Mouse (Mus musculus) neural tube, embryonic 12.5 days (tissue): ENCODE measurements around the gene Slc35f5. TPM values are rescaled to one million over a fixed set of nuclear protein-coding genes. Genes with fewer than 3 reads are reported as not detected.

Source experiments
- ATAC-seq: fragments of 200-750 bp; cut with Nextera tagmentation; 2 replicates; pipeline ENCODE4 v1.8.0; 2017; ENCODE audit warnings: low read depth, mild to moderate bottlenecking, moderate TSS enrichment, moderate library complexity; ENCODE audit not compliant: low FRiP score
- H3K27ac ChIP-seq: fragments of 300-500 bp; sonication (generic); 2 replicates; pipeline ENCODE4 v1.5.1; 2016
- H3K27me3 ChIP-seq: fragments of 300-500 bp; sonication (generic); replicated peaks from 2 replicates; pipeline ENCODE4 v1.6.1; 2016; ENCODE audit warnings: mild to moderate bottlenecking
- H3K36me3 ChIP-seq: fragments of 300-500 bp; sonication (generic); 2 replicates; pipeline ENCODE4 v1.6.1; 2016; ENCODE audit warnings: mild to moderate bottlenecking
- H3K4me1 ChIP-seq: fragments of 300-500 bp; sonication (generic); 2 replicates; pipeline ENCODE4 v1.6.1; 2016
- H3K4me2 ChIP-seq: fragments of 300-500 bp; sonication (generic); replicated peaks from 2 replicates; pipeline ENCODE4 v1.6.1; 2016; ENCODE audit warnings: mild to moderate bottlenecking
- H3K4me3 ChIP-seq: fragments of 300-500 bp; sonication (generic); 2 replicates; pipeline ENCODE4 v1.5.1; 2016
- H3K9ac ChIP-seq: fragments of 300-500 bp; sonication (generic); 2 replicates; pipeline ENCODE4 v1.6.1; 2016; ENCODE audit warnings: mild to moderate bottlenecking
- H3K9me3 ChIP-seq: fragments of 300-500 bp; sonication (generic); 2 replicates; pipeline ENCODE4 v1.6.1; 2016; ENCODE audit warnings: mild to moderate bottlenecking
- WGBS: fragments of 180-500 bp; shearing (Covaris S2); methylation state at CpG from one replicate; pipeline ENCODE4 v1.1.7; 2016; 5-methylcytosine and 5-hydroxymethylcytosine counted together
- polyA plus RNA-seq: library from polyadenylated mRNA; unstranded; fragments of >200 nt; fragmentation: Nextera tagmentation; extraction: Ambion mirVana; gene quantifications from 2 replicates; pipeline ENCODE4 v1.2.1, GENCODE M21; 2016

The Slc35f5 gene
- polyA plus RNA-seq, 1 experiment from 2014 or later = 28.3 TPM

DNA sequence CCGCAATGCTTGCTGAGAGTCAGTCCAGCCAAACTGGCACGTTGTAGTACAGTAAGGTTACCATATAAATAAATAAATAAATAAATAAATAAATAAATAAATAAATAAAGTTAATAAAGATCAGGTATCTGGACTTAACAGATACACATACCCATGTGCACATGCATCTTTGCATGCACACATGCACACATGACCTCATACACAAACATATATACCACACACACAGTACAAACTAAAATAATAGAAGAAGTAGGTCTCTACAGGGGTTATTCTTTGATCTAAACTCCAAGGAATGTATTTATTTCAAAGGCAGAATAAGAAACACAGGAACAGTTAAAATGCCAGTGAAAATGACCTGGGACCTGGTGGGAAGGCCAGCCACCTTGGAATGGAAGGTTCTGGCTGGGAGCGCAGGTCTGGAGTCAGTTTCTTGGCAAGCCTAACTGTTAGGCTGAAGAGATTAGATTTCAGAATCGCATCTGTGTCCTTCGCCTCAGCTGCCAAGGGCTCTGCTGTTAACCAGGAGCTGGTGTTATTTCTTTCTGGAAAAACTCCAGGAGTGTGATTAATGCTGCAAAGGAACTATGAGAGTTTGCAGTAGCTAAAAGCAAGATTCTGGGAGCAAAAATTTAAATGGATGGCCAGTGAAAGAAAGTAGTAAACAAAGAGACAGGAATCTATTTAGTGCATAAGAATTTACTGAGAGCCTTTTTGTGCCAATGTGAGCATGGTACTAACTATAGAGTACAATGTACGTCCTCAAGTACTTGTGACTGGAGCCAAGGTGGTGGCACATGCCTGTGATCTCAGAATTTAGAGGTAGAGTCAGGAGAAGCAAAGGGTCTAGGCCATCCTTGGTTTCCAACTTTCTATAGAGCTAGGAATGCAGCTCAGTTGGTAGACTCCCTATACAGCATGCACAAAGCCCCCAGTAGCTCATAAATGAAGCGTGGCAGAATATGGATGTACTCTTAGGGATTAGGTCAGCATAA lies 18.1 kb upstream of the Slc35f5 start:
- Histone ChIP-seq H3K4me3 (no peak overlapping the region), H3K27ac (no peak overlapping the region), H3K4me2 (no peak overlapping the region), H3K9me3 (no peaks in the 10 kb centered on the region), H3K36me3 (no peaks in the 10 kb centered on the region), H3K4me1 (no peaks in the 10 kb centered on the region), H3K27me3 (no peaks in the 10 kb centered on the region), H3K9ac (no peak overlapping the region)
- 91% methylated on average over 7 of the region's 7 CpGs for WGBS
- ATAC-seq = no peak

DNA sequence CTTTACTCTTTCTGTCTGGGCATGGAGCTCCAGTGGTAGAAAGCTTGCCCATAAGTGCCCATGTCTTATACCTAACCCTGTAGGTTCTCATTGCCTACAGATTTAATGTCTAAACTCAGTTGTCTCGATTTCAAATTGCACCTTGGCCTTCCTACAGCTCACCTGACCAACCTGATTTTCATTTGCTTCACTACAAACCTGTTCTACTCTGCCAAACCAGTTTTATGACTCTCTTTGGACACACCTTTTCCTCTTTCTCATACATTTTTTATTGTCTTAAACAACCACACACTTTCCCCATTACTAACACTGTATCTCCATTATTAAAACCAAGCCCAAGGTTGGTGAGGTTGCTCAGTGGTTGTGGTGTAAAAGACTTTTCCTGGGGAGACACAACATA lies 10.5 kb upstream of the Slc35f5 start:
- ATAC-seq = no peak
- H3K36me3 ChIP-seq = no peaks in the 10 kb centered on the region
- 65% methylated on average over 1 of the region's 1 CpGs for WGBS
- H3K27ac ChIP-seq = no peak overlapping the region
- no peaks in the 10 kb centered on the region for H3K4me1 ChIP-seq
- H3K4me2 ChIP-seq = no peak overlapping the region
- no peak overlapping the region for H3K4me3 ChIP-seq
- H3K27me3 ChIP-seq = no peaks in the 10 kb centered on the region
- H3K9ac ChIP-seq = no peak overlapping the region
- H3K9me3 ChIP-seq = no peaks in the 10 kb centered on the region

DNA sequence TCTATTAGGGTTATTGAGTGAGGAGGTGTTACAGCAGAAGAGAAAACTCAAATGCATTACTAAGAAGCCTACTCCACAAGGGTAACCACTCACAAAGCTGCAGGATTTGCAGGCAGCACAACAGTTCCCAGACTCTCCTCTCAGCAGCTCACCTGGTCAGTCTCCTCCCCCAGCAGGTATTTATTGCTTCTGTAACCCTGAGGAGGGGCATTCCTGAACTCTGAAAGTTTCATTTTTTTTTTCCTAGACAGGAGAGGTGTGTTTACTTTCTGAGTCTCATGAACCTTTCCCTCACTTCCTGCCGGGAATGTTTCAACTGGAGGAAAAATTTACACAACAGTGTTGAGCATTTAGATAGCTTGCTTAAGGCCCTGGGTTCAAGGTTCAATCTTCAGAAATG lies 10.0 kb upstream of the Slc35f5 start:
- Histone ChIP-seq H3K4me3 (no peak overlapping the region), H3K4me1 (no peaks in the 10 kb centered on the region), H3K27me3 (no peaks in the 10 kb centered on the region), H3K9ac (no peak overlapping the region), H3K9me3 (no peaks in the 10 kb centered on the region), H3K27ac (no peak overlapping the region), H3K36me3 (no peaks in the 10 kb centered on the region), H3K4me2 (no peak overlapping the region)
- no peak for ATAC-seq
- WGBS = 84% methylated on average over 1 of the region's 1 CpGs

DNA sequence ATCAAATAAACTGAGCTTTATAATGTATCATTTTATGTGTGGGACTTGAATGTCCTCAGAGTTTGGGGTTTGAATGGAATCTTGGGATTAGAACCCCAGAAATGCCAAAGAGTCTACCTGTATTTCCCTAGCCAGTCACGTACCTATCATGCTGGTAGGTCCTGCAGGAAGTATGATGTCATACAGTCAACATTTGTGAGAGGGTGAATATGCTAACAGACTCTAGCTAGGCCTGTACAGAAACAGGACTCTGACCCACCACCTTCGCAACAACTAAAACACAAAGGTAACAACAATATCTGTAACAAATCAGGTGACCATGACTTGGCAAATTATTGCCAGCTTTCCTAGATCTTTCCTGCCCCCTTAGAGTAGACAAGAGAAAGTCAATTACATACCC lies 8.8 kb upstream of the Slc35f5 start:
- H3K27ac ChIP-seq = no peak overlapping the region
- H3K9me3 ChIP-seq = no peaks in the 10 kb centered on the region
- WGBS = 90% methylated on average over 2 of the region's 2 CpGs
- H3K4me1 ChIP-seq = no peaks in the 10 kb centered on the region
- ATAC-seq = no peak
- H3K27me3 ChIP-seq = no peaks in the 10 kb centered on the region
- H3K9ac ChIP-seq = no peak overlapping the region
- H3K4me3 ChIP-seq = no peak overlapping the region
- H3K36me3 ChIP-seq = no peaks in the 10 kb centered on the region
- H3K4me2 ChIP-seq = no peak overlapping the region

DNA sequence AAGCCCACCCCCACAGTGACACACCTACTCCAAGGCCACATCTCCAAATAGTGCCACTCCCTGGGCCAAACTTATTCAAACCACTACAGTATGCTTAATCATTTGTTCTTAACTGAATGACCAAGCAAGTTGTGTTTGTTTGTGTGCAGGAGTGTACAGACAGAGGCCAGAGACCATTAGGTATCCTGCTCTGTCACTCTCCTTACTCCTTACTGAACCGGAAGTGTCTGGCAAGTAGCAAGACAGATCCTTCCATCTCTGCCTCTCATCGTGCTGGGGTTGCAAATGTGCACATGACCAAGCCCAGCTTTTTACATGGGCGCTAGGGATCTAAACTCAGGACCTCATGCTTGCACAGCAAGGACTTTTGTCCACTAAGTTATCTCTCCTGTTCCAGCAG lies 1.1 kb upstream of the Slc35f5 start:
- peaks cover 7% of the 10 kb centered on the region; the same call in 1 of the 2 replicates for H3K4me1 ChIP-seq
- ATAC-seq = no peak
- 0 out of 2 replicates have a peak overlapping the region, but pooled peaks have one; percentile 76 for H3K4me2 ChIP-seq
- no peak overlapping the region for H3K9ac ChIP-seq
- 83% methylated on average over 3 of the region's 3 CpGs for WGBS
- no peak overlapping the region for H3K4me3 ChIP-seq
- H3K27ac ChIP-seq = no peak overlapping the region
- H3K27me3 ChIP-seq = no peaks in the 10 kb centered on the region
- H3K36me3 ChIP-seq = no peaks in the 10 kb centered on the region
- H3K9me3 ChIP-seq = no peaks in the 10 kb centered on the region

DNA sequence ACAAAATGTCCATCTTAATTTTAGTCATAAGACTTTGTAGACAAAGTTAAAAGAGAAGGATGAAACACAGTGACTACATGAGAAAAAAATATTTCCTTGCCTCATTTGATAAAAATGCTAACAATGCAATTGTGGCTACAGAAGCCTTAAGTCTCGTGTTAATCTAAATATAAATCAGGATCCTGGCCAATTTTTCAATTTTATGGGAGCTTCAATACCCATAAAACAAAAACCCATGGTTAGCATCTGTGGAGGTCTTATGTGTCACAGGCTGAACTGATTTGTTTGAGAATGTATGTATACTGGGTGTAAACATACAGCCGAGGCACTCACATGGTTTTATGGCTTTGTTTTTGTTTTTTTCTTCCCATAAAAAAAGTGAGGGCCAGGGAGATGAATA lies 674 bp upstream of the Slc35f5 start:
- Histone ChIP-seq H3K4me2 (peak overlapping the region; percentile 76), H3K9ac (peak overlapping the region; percentile 89), H3K9me3 (no peaks in the 10 kb centered on the region), H3K27ac (peak overlapping the region; percentile 66), H3K27me3 (no peaks in the 10 kb centered on the region), H3K36me3 (no peaks in the 10 kb centered on the region), H3K4me3 (peak overlapping the region; percentile 74), H3K4me1 (peaks cover 7% of the 10 kb centered on the region; the same call in 1 of the 2 replicates)
- WGBS = 18% methylated on average over 2 of the region's 2 CpGs
- ATAC-seq = no peak

DNA sequence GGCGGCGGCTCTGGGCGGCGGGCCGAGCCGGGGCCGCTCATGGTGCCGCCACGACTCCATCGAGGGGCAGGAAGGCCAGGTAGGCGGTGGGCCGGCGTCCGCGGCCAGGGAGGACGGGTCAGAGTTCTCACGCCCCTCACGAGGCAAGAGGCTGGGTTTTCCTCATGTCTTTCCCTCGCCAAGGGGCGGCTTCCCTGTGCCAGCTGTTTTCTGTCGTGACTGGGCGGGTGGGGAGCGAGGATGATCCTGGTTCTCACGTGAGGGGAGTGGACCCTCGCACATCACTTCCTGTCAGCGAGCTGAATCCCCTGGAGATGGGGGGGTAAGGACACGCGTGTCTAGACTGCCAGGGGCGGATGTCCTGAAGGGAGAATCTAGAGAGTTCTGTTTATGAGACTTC lies 811 bp downstream of the Slc35f5 start:
- peak overlapping the region; percentile 76 for H3K4me2 ChIP-seq
- no peaks in the 10 kb centered on the region for H3K27me3 ChIP-seq
- peak overlapping the region; percentile 66 for H3K27ac ChIP-seq
- no peaks in the 10 kb centered on the region for H3K36me3 ChIP-seq
- under 1% methylated on average over 28 of the region's 29 CpGs for WGBS
- ATAC-seq = peak; percentile 51
- peak overlapping the region; percentile 89 for H3K9ac ChIP-seq
- H3K4me3 ChIP-seq = peak overlapping the region; percentile 74
- H3K4me1 ChIP-seq = peaks cover 7% of the 10 kb centered on the region; the same call in 1 of the 2 replicates
- no peaks in the 10 kb centered on the region for H3K9me3 ChIP-seq

DNA sequence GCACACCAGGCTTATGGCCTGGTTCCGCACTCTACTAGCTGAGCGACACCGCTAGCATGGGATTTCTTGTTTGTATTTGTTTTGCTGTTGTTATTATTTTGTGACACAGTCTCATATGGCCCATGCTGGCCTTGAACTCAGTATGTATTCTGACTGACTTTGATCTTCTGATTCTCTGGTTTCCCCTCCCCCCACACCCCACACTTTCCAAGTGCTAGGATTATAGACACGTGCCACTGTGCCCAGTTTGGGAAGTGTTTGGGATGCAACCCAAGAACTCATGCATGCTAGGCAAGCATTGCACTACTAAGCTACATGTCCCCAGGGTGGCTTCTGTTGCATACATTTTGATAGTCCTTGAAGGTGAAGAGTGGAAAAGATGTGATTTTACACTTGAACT lies 1.4 kb downstream of the Slc35f5 start:
- H3K9me3 ChIP-seq = no peaks in the 10 kb centered on the region
- ATAC-seq = no peak
- WGBS = 75% methylated on average over 4 of the region's 4 CpGs
- no peaks in the 10 kb centered on the region for H3K36me3 ChIP-seq
- H3K4me1 ChIP-seq = peaks cover 7% of the 10 kb centered on the region; the same call in 1 of the 2 replicates
- no peaks in the 10 kb centered on the region for H3K27me3 ChIP-seq
- H3K4me3 ChIP-seq = no peak overlapping the region
- H3K27ac ChIP-seq = no peak overlapping the region
- H3K4me2 ChIP-seq = peak overlapping the region; percentile 76
- peak overlapping the region; percentile 89 for H3K9ac ChIP-seq

DNA sequence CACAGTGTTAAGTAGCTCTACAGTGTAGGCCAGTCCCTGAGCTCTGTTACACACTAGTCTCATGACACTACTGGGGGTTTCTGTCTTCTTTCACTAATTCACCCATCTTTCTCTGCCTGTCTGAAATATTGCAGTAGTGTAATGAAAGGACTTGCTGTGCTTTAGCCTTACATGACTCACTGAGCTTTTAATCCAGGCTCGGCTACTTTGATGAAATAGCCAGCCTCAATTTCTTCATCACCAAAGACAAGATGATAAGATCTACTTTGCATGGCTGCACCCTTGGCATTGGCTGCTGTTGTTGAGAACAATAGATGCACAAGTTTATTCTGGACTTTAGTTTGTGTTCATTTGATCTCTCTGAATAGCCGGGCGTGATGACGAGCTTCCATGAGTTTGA lies 7.7 kb downstream of the Slc35f5 start:
- H3K4me2 ChIP-seq = no peak overlapping the region
- no peaks in the 10 kb centered on the region for H3K27me3 ChIP-seq
- no peaks in the 10 kb centered on the region for H3K4me1 ChIP-seq
- H3K9me3 ChIP-seq = no peaks in the 10 kb centered on the region
- H3K36me3 ChIP-seq = peaks cover 30% of the 10 kb centered on the region
- H3K9ac ChIP-seq = no peak overlapping the region
- H3K27ac ChIP-seq = no peak overlapping the region
- no peak overlapping the region for H3K4me3 ChIP-seq
- ATAC-seq = no peak
- WGBS = 94% methylated on average over 4 of the region's 4 CpGs

DNA sequence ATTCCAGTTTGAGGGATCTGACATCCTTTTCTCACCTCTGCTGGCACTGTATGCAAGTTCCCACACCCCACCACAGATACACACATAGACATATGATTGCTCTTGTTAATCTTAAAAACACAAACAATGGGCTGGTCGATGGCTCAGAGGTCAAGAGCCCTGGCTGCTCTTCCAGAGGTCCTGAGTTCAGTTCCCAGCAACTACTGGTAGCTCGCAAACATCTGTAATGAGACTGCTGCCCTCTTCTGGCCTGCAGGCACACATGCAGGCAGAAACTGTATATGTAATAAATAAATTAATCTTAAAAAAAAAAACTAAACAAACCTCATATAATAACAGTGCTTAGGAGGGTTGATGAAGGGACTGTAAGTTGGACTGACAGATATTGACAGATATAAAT lies 13.8 kb downstream of the Slc35f5 start:
- Histone ChIP-seq H3K9ac (no peak overlapping the region), H3K4me1 (no peaks in the 10 kb centered on the region), H3K27me3 (no peaks in the 10 kb centered on the region), H3K9me3 (no peaks in the 10 kb centered on the region), H3K27ac (no peak overlapping the region), H3K36me3 (peaks cover 52% of the 10 kb centered on the region), H3K4me2 (no peak overlapping the region), H3K4me3 (no peak overlapping the region)
- no peak for ATAC-seq
- WGBS = 80% methylated on average over 2 of the region's 2 CpGs

DNA sequence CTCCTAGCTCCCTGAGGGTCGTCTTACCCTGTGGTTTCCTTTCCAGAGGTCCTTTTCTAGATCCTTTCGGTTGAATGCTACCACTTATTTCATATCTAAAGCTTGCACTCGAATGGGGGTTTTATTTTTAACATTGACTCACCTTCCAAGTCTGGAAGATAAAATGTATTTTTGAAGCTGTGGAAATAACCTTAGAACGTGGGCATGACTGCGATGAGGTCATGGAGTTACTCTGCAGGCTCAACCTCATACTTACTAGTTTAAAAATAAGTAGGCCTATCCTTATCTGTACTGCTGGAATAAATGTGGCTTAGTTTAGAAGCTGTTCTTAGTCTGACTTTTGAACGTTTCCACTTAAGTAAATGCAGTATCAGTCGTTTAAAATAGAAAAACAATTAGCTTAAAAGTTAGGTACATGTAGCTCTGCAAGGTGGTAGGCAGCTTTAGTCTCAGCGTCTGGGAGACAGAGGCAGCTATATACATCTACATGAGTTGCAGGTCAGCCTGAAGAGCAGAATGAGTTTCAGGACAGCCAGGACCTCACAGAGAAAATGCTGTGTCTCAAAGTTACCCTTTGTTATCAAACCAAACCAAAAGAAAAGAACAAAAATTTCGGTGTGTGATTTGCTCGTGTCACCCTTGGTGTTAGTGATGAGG lies 15.2 kb downstream of the Slc35f5 start:
- H3K4me3 ChIP-seq = no peak overlapping the region
- no peaks in the 10 kb centered on the region for H3K27me3 ChIP-seq
- ATAC-seq = no peak
- H3K9me3 ChIP-seq = no peaks in the 10 kb centered on the region
- peaks cover 42% of the 10 kb centered on the region for H3K36me3 ChIP-seq
- H3K4me2 ChIP-seq = no peak overlapping the region
- H3K27ac ChIP-seq = no peak overlapping the region
- 89% methylated on average over 10 of the region's 10 CpGs for WGBS
- no peak overlapping the region for H3K9ac ChIP-seq
- no peaks in the 10 kb centered on the region for H3K4me1 ChIP-seq

DNA sequence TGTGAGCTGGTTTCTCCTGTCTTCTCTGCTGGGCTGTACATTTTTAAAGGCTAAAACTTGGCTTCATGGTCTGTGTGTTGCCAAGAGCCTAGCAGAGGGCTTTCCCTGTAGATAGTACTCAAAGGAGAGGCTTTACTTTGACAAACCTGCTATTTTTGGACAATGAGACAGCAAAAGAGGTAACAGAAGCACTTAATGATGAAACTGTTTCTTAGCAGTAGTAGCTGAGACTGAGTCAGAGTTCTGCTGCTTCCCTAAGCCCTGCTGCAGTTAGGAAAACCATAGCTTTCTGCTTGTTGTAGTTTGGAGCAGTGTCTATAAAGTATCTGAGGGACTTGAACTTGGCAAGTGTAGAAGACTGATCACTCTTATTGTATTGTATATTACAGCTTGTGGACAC lies 16.6 kb downstream of the Slc35f5 start:
- no peaks in the 10 kb centered on the region for H3K27me3 ChIP-seq
- peaks cover 53% of the 10 kb centered on the region for H3K36me3 ChIP-seq
- no peak overlapping the region for H3K4me3 ChIP-seq
- no peaks in the 10 kb centered on the region for H3K9me3 ChIP-seq
- H3K4me1 ChIP-seq = no peaks in the 10 kb centered on the region
- H3K9ac ChIP-seq = no peak overlapping the region
- no peak overlapping the region for H3K4me2 ChIP-seq
- no peak for ATAC-seq
- no peak overlapping the region for H3K27ac ChIP-seq
